Mouse (Mus musculus) cerebellum, adult 2 months (tissue): Measurements from ENCODE around the gene Klhl22.
A peak's percentile ranks its signal among the peaks of the same experiment; 100 is the strongest.

Experiments used
- CTCF ChIP-seq: fragments of 200-500 bp; IDR thresholded peaks from 2 replicates; pipeline ENCODE4 v1.5.1; 2011; ENCODE audit warnings: low read depth, mild to moderate bottlenecking, control low read depth, low read length, moderate library complexity, borderline replicate concordance; ENCODE audit not compliant: insufficient read depth
- POLR2A ChIP-seq: fragments of 200-500 bp; IDR thresholded peaks from 2 replicates; pipeline ENCODE4 v1.6.1; 2011; ENCODE audit warnings: low read length, control low read depth, borderline replicate concordance; ENCODE audit not compliant: insufficient read depth

GRCm38 (mm10) chr16:17807192-17808009, 48.0 kb downstream of the Klhl22 start:
- TF ChIP-seq CTCF, result no peak
- 0 out of 2 replicates have a peak, but pooled peaks have one; percentile 20 for TF ChIP-seq POLR2A
